Mouse (Mus musculus): Measurements from ENCODE around the gene Arl9. TPM values are rescaled to one million over a fixed set of nuclear protein-coding genes. Genes with fewer than 3 reads are reported as not detected.

The Arl9 gene
- not detected in 2 replicates for polyA plus RNA-seq (2012; rRNA removed)

- Histone ChIP-seq H3K4me3 (ENCODE audit: control insufficient read depth, insufficient read depth, low read length) (no peak within 1 kb of the TSS), H3K4me1 (replicated peaks; ENCODE audit: control insufficient read depth, insufficient read depth, low read length) (no peaks in the 10 kb centered on the region), H3K27me3 (ENCODE audit: control insufficient read depth, insufficient read depth, low read length) (no peaks in the 10 kb centered on the region), H3K36me3 (ENCODE audit: control insufficient read depth, insufficient read depth, low read length) (peaks cover 3% of the 10 kb centered on the region), H3K27ac (ENCODE audit: control insufficient read depth, insufficient read depth, low read length) (no peak within 1 kb of the TSS)
- 96% methylated on average over 6 of the region's 6 CpGs for WGBS
- no peak for DNase-seq
- TF ChIP-seq CTCF (IDR thresholded peaks at IDR 0.05; ENCODE audit: borderline replicate concordance, control insufficient read depth, extremely low read depth, insufficient read depth, low read length, poor library complexity): no peak
- TF ChIP-seq POLR2A (IDR thresholded peaks at IDR 0.05; ENCODE audit: control insufficient read depth, extremely low read depth, insufficient read depth, low read length, poor library complexity): no peak
Measured at GRCm38 (mm10) chr5:77004051-77004821, at the start of gene Arl9. Arl9 (plus strand) TSS chr5:77004055.

GRCm38 (mm10) chr5:76954271-76954900 lies 49.5 kb upstream of the Arl9 start:
- no peaks in the 10 kb centered on the region for H3K27me3 ChIP-seq (ENCODE audit: control insufficient read depth, insufficient read depth, low read length)
- no peak overlapping the region for H3K27ac ChIP-seq (ENCODE audit: control insufficient read depth, insufficient read depth, low read length)
- H3K4me1 ChIP-seq (replicated peaks; ENCODE audit: control insufficient read depth, insufficient read depth, low read length): peaks cover 4% of the 10 kb centered on the region; the same call in 1 of the 2 replicates
- TF ChIP-seq POLR2A (IDR thresholded peaks at IDR 0.05; ENCODE audit: control insufficient read depth, extremely low read depth, insufficient read depth, low read length, poor library complexity): no peak
- TF ChIP-seq CTCF (IDR thresholded peaks at IDR 0.05; ENCODE audit: borderline replicate concordance, control insufficient read depth, extremely low read depth, insufficient read depth, low read length, poor library complexity): no peak
- DNase-seq: no peak
- 59% methylated on average over 6 of the region's 6 CpGs for WGBS
- H3K36me3 ChIP-seq (ENCODE audit: control insufficient read depth, insufficient read depth, low read length): peaks cover 19% of the 10 kb centered on the region
- H3K4me3 ChIP-seq (ENCODE audit: control insufficient read depth, insufficient read depth, low read length): no peak overlapping the region

- WGBS: 91% methylated on average over 4 of the region's 4 CpGs
Measured at GRCm38 (mm10) chr5:76955474-76955873, 48.4 kb upstream of the Arl9 start.

GRCm38 (mm10) chr5:76957954-76958353 lies 45.9 kb upstream of the Arl9 start:
- Histone ChIP-seq H3K4me3 (ENCODE audit: control insufficient read depth, insufficient read depth, low read length) (no peak overlapping the region), H3K36me3 (ENCODE audit: control insufficient read depth, insufficient read depth, low read length) (peaks cover 53% of the 10 kb centered on the region), H3K27me3 (ENCODE audit: control insufficient read depth, insufficient read depth, low read length) (no peaks in the 10 kb centered on the region), H3K27ac (ENCODE audit: control insufficient read depth, insufficient read depth, low read length) (no peak overlapping the region), H3K4me1 (replicated peaks; ENCODE audit: control insufficient read depth, insufficient read depth, low read length) (no peaks in the 10 kb centered on the region)
- DNase-seq: no peak
- 98% methylated on average over 1 of the region's 1 CpGs for WGBS
- TF ChIP-seq CTCF (IDR thresholded peaks at IDR 0.05; ENCODE audit: borderline replicate concordance, control insufficient read depth, extremely low read depth, insufficient read depth, low read length, poor library complexity) (no peak), POLR2A (IDR thresholded peaks at IDR 0.05; ENCODE audit: control insufficient read depth, extremely low read depth, insufficient read depth, low read length, poor library complexity) (no peak)

More at GRCm38 (mm10) chr5:76955474-76955873, 48.4 kb upstream of the Arl9 start:
- Histone ChIP-seq H3K4me1 (replicated peaks; ENCODE audit: control insufficient read depth, insufficient read depth, low read length) (peaks cover 1% of the 10 kb centered on the region; the same call in 1 of the 2 replicates), H3K27me3 (ENCODE audit: control insufficient read depth, insufficient read depth, low read length) (no peaks in the 10 kb centered on the region), H3K4me3 (ENCODE audit: control insufficient read depth, insufficient read depth, low read length) (no peak overlapping the region), H3K36me3 (ENCODE audit: control insufficient read depth, insufficient read depth, low read length) (peaks cover 28% of the 10 kb centered on the region), H3K27ac (ENCODE audit: control insufficient read depth, insufficient read depth, low read length) (no peak overlapping the region)
- DNase-seq: no peak
- TF ChIP-seq CTCF (IDR thresholded peaks at IDR 0.05; ENCODE audit: borderline replicate concordance, control insufficient read depth, extremely low read depth, insufficient read depth, low read length, poor library complexity) (no peak), POLR2A (IDR thresholded peaks at IDR 0.05; ENCODE audit: control insufficient read depth, extremely low read depth, insufficient read depth, low read length, poor library complexity) (no peak)

- peaks cover 60% of the 10 kb centered on the region for H3K36me3 ChIP-seq (ENCODE audit: control insufficient read depth, insufficient read depth, low read length)
Measured at GRCm38 (mm10) chr5:76959587-76959986, 44.3 kb upstream of the Arl9 start.

GRCm38 (mm10) chr5:76962545-76962944 lies 41.3 kb upstream of the Arl9 start:
- TF ChIP-seq CTCF (IDR thresholded peaks at IDR 0.05; ENCODE audit: borderline replicate concordance, control insufficient read depth, extremely low read depth, insufficient read depth, low read length, poor library complexity) (no peak), POLR2A (IDR thresholded peaks at IDR 0.05; ENCODE audit: control insufficient read depth, extremely low read depth, insufficient read depth, low read length, poor library complexity) (no peak)
- Histone ChIP-seq H3K4me1 (replicated peaks; ENCODE audit: control insufficient read depth, insufficient read depth, low read length) (no peaks in the 10 kb centered on the region), H3K27me3 (ENCODE audit: control insufficient read depth, insufficient read depth, low read length) (no peaks in the 10 kb centered on the region), H3K27ac (ENCODE audit: control insufficient read depth, insufficient read depth, low read length) (no peak overlapping the region), H3K4me3 (ENCODE audit: control insufficient read depth, insufficient read depth, low read length) (no peak overlapping the region), H3K36me3 (ENCODE audit: control insufficient read depth, insufficient read depth, low read length) (peaks cover 69% of the 10 kb centered on the region)
- 94% methylated on average over 11 of the region's 11 CpGs for WGBS
- no peak for DNase-seq

More at GRCm38 (mm10) chr5:76959587-76959986, 44.3 kb upstream of the Arl9 start:
- Histone ChIP-seq H3K27ac (ENCODE audit: control insufficient read depth, insufficient read depth, low read length) (no peak overlapping the region), H3K4me3 (ENCODE audit: control insufficient read depth, insufficient read depth, low read length) (no peak overlapping the region), H3K27me3 (ENCODE audit: control insufficient read depth, insufficient read depth, low read length) (no peaks in the 10 kb centered on the region), H3K4me1 (replicated peaks; ENCODE audit: control insufficient read depth, insufficient read depth, low read length) (no peaks in the 10 kb centered on the region)
- WGBS: 92% methylated on average over 5 of the region's 5 CpGs
- no peak for DNase-seq
- TF ChIP-seq CTCF (IDR thresholded peaks at IDR 0.05; ENCODE audit: borderline replicate concordance, control insufficient read depth, extremely low read depth, insufficient read depth, low read length, poor library complexity) (no peak), POLR2A (IDR thresholded peaks at IDR 0.05; ENCODE audit: control insufficient read depth, extremely low read depth, insufficient read depth, low read length, poor library complexity) (no peak)

Data from thymus, adult 2 months (tissue).